Mouse (Mus musculus): ENCODE data around the gene Scfd2.
A peak's percentile ranks its signal among the peaks of the same experiment; 100 is the strongest.

Gene Scfd2

DNA sequence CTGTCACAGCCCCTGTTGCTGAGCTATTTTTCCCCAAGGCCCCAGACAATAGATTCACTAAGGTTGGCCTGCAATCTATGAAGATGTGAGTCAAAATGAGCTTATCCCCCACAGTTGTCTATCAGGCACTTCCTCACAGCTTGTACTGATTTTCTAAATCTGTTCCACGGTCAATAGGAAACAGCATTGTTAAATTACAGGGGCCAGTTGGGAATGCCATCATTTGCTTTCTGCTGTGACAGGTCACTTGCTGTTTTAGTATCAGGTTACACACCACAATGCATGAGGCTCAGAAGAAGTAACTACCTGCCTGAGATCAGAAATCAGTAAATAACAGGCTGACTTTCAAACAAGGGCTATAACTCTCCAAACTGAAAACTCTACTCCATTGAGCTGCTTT, 168.3 kb downstream of the Scfd2 start:
- DNase-seq = no peak

DNA sequence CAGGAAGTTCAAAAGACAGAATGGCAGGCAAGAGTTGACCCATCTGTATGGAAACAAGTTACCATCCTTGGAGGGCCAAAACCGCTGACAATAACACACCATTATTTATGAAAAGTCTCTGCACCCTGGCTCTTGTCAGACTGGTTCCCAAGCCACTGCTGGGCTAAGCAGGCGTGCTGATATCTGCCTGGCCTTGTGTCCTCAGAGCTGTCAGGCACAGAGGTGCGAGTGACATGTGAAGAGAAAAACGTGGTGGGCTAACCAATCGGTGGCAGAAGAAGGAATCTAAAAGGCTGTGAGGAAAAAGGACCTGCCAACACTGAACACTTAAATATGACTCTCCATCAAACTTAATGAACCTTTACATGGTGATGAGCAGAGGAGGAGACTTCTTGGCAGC, 170.0 kb downstream of the Scfd2 start:
- no peak for DNase-seq

DNA sequence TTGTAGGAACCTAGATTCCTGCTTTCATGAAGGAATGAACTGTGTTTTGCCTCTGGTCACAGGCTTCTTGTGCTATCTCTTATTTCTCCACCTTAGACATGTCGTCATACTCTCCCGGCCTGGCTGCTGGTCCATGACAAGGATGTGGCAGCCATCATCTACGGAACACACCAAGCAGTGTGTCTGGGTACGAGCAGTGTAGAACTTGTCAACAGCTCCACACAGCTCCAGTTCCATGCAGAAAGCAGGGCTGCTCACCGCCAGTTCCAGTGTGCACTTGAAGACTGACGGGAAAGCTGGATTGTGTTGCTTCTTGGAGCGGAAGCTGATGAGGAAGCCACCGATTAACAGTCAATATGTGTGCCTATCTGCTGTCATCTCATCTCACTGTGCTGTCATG, 173.5 kb downstream of the Scfd2 start:
- no peak for DNase-seq

DNA sequence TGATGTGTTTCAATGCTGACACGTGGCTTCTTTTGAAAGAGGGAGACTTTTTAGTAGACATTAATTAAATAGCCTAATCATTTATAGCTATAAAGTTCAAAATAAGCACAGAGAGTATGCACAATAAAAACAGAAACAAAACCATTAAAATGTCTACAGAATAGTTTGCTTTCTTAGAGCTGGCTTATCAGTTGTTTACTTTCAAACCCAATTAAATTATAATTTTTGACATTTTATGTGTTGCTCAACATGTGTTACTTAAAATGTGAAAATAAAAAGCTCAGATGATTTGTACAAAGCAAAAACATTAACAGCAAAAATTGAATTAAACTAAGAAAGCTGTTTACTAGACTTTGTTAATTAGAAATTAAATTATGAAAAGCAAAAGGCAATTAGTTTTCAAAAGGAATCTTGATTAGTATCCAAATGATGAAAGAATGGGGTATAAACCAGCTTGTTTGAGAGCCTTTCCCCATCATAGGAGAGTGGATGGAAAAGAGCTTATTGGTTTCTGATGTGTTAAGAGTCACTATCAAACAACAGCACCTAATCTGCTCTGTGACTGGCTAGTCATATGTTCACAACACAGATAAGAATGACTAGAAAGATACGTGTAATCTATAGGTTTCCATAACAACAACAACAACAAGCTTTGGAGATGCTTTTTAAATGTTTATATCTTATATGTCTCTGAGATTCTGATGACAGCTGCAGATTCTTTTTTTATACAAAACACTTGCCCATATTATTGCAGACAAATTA, 176.0 kb downstream of the Scfd2 start:
- DNase-seq = no peak

DNA sequence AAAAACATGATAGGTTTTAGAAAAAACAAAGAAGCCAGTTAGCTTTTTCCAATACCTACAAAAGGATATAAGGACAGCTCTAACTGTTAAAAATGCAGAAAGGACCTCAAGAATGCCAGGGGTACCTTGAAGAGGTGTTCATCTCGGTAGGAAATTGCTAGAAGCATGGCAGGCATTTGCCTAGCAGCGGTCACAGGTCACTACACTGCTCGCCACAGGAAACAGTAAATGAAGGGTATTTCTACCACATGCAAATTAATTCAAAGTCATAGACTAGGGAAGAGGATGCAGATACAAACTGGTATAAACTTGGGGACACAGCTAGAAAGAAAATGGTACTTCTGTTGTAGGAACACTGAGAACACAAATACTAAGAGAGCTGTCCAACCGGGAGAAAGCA, 180.7 kb downstream of the Scfd2 start:
- DNase-seq = no peak

DNA sequence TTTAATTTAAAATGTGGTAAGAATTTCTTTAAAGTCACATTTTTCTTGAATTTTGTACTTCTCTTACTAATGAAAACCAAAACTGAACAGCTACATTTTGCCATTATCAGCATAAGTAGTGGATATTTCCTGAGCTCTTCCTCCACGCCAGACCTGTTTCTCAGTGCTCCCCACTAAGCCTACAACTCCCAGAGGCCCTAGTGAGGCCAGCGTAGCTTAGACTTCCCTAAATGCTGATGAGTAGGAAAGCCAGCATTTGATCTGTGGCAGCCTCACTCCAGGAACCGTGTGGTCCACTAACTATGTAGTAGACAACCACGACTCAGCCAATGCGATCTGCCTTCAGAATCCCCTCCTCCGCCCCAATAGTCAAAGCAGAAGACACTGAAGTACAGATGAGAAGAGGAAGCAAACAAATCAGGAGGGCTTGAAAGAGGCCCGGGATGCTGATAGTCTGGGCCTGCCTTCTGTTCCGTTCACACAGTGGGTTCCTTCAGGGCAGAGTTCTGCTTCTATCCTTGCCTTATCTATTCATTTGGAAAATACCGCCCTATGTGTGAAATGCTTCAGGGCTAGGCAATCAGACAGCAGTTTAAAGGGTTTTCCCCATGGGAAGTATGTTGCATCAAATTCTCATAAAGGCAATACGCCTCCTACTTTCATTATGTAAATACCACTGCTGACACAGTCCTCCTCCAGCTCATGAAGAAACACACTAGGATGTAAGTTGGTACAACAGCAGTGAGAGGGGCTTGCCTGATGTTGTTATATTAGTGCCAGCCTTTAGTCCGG, 183.3 kb downstream of the Scfd2 start:
- DNase-seq = no peak

DNA sequence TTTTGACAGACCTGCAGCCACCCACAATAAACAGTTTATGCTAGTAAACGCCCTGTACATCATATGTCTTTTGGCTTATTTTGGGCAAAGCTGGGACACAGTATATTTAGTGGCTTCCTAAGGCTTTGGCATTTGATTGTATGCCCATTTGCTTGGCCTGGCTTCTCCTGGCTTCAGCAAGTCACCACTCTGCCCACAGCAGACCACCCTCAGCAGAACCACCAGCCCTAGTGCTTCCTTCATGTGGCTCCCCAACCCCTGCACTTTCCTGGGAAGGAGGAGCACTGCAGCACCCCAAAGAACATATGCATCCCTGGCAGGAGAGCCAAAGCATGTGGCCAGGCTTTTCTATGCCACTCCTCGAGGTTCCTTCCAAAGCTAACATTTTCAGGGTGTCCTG, 188.5 kb downstream of the Scfd2 start:
- no peak for DNase-seq

DNA sequence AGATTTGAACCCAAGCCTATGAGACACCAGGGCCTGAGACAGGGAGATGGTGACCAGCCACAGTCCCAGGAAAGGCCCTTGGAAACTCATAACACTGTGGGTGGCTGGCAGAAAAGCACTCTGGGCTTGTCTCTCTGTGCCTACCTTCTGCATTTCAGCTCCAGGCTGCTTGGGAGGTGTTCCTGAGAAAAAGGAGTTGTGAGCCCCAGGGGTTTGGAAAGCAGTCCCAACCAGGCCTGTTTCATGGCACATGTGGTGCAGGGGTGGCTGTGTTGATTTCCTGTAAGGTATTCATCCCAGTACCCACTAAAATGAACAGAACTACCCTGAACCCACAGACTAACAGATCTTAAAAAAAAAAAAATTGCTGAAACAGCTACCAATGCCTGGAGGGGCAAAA, 189.0 kb downstream of the Scfd2 start:
- DNase-seq = no peak

DNA sequence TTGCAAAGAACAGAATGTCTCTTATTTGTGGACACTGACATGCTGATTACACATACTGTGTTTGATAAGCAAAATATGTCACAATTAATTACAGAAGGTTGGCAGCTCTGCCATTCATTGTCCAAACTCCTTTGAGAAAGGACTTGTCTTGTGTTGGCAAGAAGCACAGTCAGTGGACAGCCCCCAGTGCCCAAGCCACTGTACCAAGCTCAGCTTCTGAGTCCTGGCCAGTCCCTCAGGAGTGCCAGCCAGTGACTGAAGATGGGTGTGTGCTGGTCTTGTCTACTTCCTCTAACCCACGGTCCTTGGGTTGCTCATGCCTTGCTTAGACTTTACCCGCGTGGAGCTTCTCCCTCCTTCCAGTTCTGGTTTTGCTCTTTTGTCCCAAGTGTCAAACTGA, 194.1 kb downstream of the Scfd2 start:
- DNase-seq = no peak

DNA sequence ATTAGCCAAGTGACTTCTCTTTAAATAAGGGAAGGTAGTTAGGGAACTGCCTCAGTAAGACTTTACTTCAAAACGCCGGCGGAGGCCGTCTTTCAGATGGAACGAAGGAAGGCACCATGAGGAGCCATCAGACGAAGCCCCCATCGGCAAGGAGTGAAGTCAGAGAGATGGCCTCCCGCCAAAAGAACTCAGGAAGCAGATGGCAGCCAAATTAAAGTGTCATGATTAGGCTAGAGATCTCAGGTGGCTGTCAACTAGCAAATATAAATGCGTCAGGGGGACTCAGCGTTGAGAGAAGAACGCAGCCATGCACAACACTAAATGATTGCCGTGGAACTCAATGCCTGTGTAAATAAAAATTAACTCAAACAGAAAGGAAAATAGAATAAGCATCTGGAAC, 194.8 kb downstream of the Scfd2 start:
- peak; percentile 71 for DNase-seq

DNA sequence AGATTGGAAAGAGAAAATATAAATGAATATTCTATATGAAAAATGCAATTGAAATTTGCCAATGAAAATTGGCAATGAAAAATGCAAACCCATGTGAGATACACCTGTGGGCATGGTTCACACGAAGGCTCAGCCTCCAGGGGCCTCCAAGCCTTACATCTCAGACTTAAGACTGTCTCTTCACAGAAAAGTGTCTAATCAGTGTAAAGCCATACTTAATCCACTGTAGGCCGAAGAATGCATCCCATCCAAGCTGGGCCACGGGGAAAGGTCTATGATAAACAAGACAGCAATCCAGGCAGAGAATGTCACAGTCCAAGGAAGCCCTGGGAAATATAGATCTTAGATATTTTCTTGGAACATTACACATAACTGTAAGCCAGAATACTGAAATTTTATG, 198.3 kb downstream of the Scfd2 start:
- no peak for DNase-seq

DNA sequence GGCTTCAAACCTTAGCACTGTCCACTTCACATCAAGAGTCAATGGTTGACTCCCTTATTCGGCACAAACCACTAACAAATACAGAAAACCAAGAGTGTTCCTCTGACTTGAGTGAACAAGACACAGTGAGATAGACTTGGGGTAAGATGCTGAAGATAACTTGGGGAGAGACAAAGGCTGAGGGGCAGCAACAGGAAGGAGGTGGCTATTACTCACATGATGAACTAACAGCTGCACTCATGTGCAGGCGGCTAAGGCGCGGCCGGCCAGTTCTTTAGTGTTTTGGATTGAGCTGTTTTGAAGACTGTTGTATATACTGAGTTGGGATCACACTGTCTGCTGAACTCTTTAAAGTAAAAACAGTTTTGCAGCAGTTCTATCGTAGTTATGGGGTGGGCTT, 205.3 kb downstream of the Scfd2 start:
- DNase-seq = no peak

DNA sequence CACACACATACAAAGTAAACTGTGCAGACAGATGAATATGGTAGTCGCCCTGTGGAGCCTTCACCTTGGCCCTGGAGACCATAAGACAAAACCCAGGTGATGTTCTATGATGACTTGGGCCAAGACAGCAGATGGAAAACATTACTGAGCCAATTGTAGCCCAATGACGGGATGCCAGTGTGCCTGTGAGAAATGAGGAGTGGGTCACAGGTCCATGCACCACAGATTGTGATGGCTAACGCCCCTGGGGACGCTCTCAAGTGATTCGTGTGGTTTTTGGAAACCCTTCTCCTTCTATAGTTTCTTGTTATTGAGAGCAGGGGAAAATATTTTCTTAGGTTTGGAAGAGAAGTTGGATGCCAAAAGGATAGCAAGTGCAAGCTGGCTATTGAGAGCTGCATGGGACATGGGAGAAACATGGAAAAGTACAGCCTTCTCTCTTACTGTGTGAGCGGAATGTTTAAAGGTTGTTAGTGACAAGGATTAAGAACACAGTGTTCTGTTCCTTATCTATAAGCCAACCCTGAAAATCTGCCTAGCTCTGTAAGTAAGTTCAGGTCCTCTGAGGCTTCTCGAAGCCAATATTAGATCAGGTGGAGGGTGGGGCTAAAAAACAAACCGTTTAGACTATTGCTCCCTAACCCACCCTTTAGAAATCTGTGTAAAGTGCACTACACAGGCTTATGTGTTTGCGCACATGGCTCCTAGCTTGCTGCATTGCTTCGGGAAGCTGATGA, 210.4 kb downstream of the Scfd2 start:
- peak; percentile 28 for DNase-seq

DNA sequence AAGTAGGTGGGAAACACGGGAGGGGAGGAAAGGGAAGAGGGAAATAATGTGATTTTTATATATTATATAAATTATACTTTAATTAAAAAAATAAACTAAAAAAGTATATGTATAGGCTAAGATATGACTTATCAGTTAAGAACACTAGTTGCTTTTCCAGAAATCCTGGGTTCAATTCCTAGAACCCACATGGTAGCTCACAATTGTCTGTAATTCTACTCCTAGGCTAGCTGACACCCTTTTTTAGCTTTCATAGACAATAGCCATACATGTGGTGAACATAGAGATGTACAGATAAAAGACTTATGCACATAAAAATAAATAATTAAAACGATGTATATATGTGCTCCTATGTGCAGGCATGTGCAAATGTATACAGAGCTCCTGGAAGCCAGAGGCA, 212.0 kb downstream of the Scfd2 start:
- DNase-seq = no peak

DNA sequence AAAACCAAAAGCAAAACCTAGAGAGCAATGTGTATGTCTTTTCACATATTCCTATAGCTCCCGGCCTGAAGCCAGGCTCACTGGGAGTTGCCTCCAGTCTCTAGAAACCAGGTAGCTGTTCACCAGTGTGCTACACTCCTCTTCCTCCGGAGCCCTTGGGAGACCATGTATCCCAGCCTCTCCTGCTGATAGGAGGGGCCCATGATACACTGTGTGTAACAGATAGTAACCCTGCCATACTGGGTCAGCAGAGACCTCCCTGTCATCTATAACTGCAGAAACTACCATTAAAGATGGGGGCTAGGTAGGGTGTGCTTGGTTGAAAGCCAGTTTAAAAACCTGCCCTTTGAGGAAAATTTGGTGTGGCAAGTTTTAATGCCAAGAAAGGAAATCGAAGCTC, 214.4 kb downstream of the Scfd2 start:
- DNase-seq = no peak

DNA sequence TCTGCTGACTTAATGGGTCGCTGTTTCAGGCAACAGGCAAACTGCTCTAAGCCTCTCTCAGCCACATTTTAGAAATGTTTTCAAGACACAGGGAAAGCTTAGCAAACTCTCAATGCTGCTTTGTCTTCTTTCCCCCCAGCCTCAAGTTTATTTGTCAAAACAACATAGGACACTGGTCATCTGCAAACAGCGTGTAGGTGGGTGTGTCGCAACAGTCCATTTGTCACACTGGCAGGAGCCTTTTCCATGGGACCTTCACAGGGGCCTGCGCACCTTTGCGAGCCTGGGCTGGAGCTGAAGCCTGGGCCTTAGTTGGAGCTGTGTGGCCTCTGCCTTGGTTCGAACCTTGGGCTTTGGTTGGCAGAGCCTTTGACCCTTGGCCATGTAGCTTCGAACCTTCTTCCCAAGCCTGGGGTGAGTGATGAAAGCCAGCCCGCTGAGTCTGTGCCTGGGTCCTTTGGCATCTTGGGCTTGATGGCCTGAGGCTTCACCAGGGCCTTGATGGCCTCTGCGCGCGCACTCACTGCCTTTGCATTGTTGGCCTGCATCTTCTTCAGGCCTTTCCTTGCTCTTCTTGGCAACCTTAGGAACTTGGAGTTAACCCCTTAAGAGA, 215.1 kb downstream of the Scfd2 start:
- DNase-seq = no peak

DNA sequence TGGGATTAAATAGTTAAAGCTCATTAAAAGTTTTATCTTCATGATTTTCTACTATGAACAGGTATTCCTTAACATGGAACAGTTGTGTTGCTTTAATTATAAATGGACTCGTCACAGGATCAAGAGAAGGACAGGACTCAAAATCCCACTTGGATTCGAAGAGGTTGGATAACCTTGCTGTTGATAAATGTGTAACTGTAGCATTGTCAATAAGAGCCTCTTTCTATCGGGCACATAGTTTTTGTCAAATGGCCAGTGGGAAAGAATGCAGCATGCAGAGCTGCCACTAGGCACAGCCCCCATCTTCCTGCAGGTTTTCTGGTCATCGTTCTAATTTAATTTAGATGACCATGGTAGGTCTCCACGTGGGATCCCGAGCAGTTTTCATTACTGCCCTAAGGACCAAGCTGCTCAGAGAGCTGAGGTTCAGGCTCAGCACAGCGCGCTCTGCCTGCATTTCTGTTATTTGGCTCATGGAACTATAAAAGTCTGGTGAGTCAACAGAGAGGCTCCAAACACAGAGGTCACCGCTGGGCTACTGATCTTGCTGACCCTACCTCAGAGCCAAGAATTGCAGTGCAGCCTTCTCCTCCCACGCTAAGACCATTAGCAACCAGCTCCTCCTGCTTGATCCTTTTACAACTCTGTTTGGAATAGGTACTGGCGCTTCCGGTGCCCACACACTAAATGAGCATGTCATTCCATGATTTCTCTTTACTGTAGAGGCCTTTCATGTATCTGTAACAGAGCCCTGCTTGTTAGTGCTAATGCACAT, 215.9 kb downstream of the Scfd2 start:
- no peak for DNase-seq

DNA sequence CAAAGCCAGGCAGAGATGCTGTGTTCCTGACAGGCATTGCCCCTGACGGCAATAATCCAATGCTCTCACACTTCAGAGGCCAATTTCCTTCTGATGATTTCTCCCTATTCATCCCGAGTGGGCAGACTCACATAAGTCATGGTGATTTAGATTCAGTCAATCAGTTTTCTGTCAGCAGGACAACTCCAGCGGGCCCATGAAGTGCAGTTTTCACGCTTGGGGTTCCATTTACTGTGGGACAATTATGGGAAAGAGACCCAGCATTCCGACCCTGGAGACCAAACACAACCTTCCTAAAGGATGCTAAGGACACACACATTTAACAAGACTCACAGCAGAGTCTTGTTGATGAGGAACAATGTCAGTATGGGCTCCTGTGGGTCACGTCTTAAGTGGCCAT, 217.1 kb downstream of the Scfd2 start:
- DNase-seq = no peak

DNA sequence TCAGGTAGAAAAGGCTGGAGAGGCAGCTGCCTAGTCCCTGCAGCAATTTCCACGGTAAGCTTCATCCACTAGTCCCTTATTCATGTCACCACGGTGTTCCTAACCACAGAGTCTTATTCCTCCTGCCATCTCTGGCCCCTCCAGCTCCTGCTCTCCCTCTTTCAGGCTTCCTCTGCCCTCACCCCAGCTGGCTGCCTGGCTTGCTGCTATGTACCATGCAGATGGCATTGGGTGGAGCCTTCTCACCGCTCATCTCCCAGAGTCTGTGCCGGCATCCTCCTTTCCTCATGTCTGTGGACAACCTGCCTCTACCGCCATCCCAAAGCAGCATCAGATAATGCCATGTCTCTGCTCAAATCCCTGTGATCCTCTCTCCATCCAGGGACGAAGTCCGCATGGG, 218.0 kb downstream of the Scfd2 start:
- no peak for DNase-seq

DNA sequence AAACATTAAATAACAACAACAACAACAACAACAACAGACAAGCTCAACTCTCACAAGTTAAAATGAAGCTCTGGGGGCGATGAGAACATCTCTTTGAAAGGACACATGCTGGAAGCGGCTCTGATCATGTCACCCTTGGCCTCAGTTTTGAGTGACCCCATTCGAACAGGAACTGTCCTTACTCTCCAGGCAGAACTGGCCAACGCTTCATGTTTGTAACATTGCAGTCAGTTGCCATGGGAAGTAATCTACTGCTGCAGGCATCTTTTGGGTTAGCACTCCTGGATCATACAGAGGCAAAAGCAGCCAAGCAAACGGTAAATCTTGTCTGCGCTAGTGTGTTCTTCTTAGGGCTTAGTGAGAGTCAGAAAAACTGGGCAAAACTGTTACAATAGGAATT, 219.7 kb downstream of the Scfd2 start:
- DNase-seq = no peak

DNA sequence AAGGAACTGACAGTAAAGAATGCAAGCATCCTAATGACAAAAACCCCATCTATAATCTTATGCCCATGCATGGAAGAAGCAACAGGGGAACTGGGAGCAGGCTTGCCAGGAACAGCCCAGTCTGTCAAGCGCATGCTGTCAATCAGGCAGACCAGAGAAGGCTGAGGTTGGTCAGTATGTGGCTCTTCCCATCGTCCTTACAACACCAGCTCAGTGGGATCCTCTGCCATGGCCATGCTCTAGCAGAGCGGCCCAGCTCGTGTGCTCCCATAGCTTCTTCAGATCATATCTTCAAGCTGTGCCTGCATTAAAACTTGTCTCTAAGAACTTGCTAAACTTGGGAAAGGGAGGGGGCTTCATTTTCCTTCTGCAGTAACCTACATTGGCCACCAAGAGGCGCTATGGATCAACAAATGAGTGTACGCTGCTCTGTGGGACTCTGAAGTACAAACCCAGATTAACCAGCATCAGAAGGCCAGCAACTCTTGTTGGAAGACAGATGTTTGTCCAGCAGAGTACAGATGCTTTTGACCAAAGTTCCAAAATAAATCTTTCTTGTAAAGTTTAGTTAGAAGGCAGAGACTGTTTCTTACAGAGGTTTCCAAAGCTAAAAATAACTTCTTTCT, 220.2 kb downstream of the Scfd2 start:
- DNase-seq = peak; percentile 37

DNA sequence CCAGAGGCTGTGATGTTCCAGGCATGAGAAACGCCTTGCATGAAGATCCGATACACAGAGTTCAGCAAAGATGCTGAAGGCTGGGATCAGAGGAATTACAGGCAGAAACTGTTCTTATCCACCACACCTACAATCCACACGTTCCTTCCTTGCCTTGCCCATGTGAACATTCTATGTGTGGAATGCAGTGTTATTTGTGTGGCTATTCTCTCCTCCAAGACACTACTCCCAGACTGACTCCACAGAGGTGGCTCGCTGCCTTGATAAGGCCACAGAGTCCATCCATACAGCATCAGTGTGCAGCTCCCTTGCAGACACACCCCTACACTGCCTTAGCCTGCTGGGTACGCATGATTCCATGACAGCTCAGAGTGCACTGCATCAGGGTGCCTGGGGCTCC, 221.5 kb downstream of the Scfd2 start:
- DNase-seq = no peak
